Mouse (Mus musculus) erythroblast, embryonic 14.5 days (primary cell): Measurements from ENCODE around the gene Lypla2.

Source experiments
- GATA1 ChIP-seq: IDR thresholded peaks from 2 replicates; pipeline ENCODE4 v1.6.1; 2012; ENCODE audit warnings: low read length, inconsistent platforms, mixed read lengths
- TAL1 ChIP-seq: IDR thresholded peaks from 3 replicates; pipeline ENCODE4 v1.6.1; 2012; ENCODE audit warnings: low read length, inconsistent platforms, mixed read lengths

DNA sequence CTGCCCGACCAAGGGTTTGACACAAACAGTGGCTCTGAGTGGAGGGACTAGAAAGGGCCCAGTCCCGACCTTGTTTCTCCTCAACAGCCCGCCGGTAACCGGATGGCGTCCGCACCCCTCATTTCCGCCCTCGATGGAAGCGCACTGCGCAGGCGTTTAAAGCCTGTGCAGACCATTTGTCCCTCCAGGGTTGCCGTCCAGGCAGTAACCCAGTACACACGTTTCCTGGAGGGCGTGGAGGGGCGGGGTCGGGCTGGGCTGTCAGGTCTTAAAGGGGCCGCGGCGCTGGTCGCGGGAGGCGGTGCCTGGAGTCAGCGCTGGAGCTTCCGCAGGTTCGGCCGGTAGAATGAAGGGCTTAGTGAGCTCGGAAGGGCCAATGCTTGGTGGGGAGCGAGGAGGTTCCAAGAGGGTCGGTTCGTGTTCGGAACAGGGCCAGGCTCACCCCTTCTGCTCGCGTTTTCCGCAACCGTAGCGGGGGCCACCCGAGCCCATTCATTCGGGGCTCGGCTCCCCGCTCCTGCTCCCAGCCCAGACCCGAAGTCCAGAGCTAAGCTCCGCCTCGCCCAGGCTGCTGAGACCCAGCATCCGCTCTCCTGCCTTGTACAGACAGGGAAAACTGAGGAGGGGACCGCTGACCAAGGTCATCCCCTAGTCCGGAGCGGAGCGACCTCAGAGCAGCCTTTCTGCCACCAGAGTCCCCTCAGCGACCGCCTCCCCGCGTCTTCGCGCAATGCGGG is 8.8 kb downstream of the Lypla2 start, which contains the start of gene Gale:
- TF ChIP-seq TAL1 (no peak), GATA1 (no peak)
